Mouse (Mus musculus): ENCODE results near the gene Laptm4a.

- TF ChIP-seq ZNF384 (IDR thresholded peaks at IDR 0.05; ENCODE audit: low read depth, low read length) (no peak), ZC3H11A (IDR thresholded peaks at IDR 0.05; ENCODE audit: borderline replicate concordance, low read depth, low read length) (no peak), MAFK (IDR thresholded peaks at IDR 0.05; ENCODE audit: insufficient read depth, low read depth, low read length) (no peak), HCFC1 (IDR thresholded peaks at IDR 0.05; ENCODE audit: borderline replicate concordance, insufficient read depth, low read length) (no peak), CHD2 (IDR thresholded peaks at IDR 0.05; ENCODE audit: low read depth, low read length) (no peak)
Measured at GRCm38 (mm10) chr12:8897140-8897539, 24.3 kb upstream of the Laptm4a start.
